ENCODE assay signal across 8 mouse cellular contexts in genomic region chr3:35931896-35932727, GRCm38 (mm10). TPM values are rescaled to one million over a fixed set of nuclear protein-coding genes. Genes with fewer than 3 reads are reported as not detected.
DNase-seq lines count a peak whose midpoint lies in the region; ATAC-seq and TF ChIP-seq lines count a peak whose summit lies in the region.

No protein-coding gene starts in this region.

- TF ChIP-seq CTCF in heart, adult 2 months (IDR thresholded peaks at IDR 0.05) = no peak
- no peak for TF ChIP-seq CTCF in spleen, adult 2 months (IDR thresholded peaks at IDR 0.05; ENCODE audit: extremely low read depth, insufficient read depth, insufficient read length, insufficient replicate concordance)

- peak overlapping the region; percentile 89 for H3K27ac ChIP-seq in embryonic facial prominence, embryonic 11.5 days (replicated peaks; ENCODE audit: low read depth, low read length)
- peak overlapping the region; percentile 81 for H3K27ac ChIP-seq in heart, adult 2 months
- peak overlapping the region; percentile 95 for H3K27ac ChIP-seq in limb, embryonic 15.5 days
- peak overlapping the region; percentile 93 for H3K27ac ChIP-seq in midbrain, embryonic 14.5 days (replicated peaks; ENCODE audit: low read depth, low read length)
- peak overlapping the region; percentile 94 for H3K27ac ChIP-seq in spleen, adult 2 months (ENCODE audit: insufficient read depth, low read length)

- H3K9ac ChIP-seq in embryonic facial prominence, embryonic 11.5 days (replicated peaks; ENCODE audit: low read length) = peak overlapping the region; percentile 99
- peak overlapping the region; percentile 92 for H3K9ac ChIP-seq in heart, adult 2 months (ENCODE audit: low read depth, low read length)
- peak overlapping the region; percentile 99 for H3K9ac ChIP-seq in limb, embryonic 15.5 days
- peak overlapping the region; percentile 97 for H3K9ac ChIP-seq in midbrain, embryonic 14.5 days (replicated peaks; ENCODE audit: low read length)

- H3K79me2 ChIP-seq in heart, adult 2 months (replicated peaks; ENCODE audit: control insufficient read depth, insufficient read depth, low read length) = peaks cover 4% of the 10 kb centered on the region

- no peak for TF ChIP-seq EP300 in heart, adult 2 months (IDR thresholded peaks at IDR 0.05; ENCODE audit: insufficient read depth, low read depth, low read length)

- peak overlapping the region; percentile 95 for H3K4me3 ChIP-seq in embryonic facial prominence, embryonic 11.5 days (ENCODE audit: low read depth, low read length)
- H3K4me3 ChIP-seq in heart, adult 2 months = peak overlapping the region; percentile 82
- H3K4me3 ChIP-seq in limb, embryonic 15.5 days = peak overlapping the region; percentile 90
- H3K4me3 ChIP-seq in midbrain, embryonic 14.5 days (replicated peaks; ENCODE audit: low read depth, low read length) = peak overlapping the region; percentile 87
- peak overlapping the region; percentile 81 for H3K4me3 ChIP-seq in spleen, adult 2 months (ENCODE audit: extremely low read depth, insufficient read depth, insufficient read length)

- H3K4me2 ChIP-seq in embryonic facial prominence, embryonic 11.5 days (ENCODE audit: low read depth, low read length) = peak overlapping the region; percentile 47
- H3K4me2 ChIP-seq in limb, embryonic 15.5 days = peak overlapping the region; percentile 81
- peak overlapping the region; percentile 79 for H3K4me2 ChIP-seq in midbrain, embryonic 14.5 days (ENCODE audit: low read length)

- no peaks in the 10 kb centered on the region for H3K36me3 ChIP-seq in embryonic facial prominence, embryonic 11.5 days (replicated peaks; ENCODE audit: control insufficient read depth, insufficient read depth, low read depth, low read length)
- 0 out of 2 replicates have a peak, but pooled peaks cover 7% of the 10 kb centered on the region for H3K36me3 ChIP-seq in heart, adult 2 months (ENCODE audit: control insufficient read depth, insufficient read depth, low read length)
- 0 out of 2 replicates have a peak, but pooled peaks cover 3% of the 10 kb centered on the region for H3K36me3 ChIP-seq in limb, embryonic 15.5 days
- 0 out of 2 replicates have a peak, but pooled peaks cover 4% of the 10 kb centered on the region for H3K36me3 ChIP-seq in midbrain, embryonic 14.5 days (ENCODE audit: control insufficient read depth, insufficient read depth, low read length)
- H3K36me3 ChIP-seq in spleen, adult 2 months (ENCODE audit: control insufficient read depth, insufficient read depth, low read length) = no peaks in the 10 kb centered on the region; the same call in 1 of the 2 replicates

- WGBS in embryonic facial prominence, embryonic 11.5 days = under 1% methylated on average over 41 of the region's 65 CpGs
- WGBS in heart, adult 2 months = 1% methylated on average over 64 of the region's 65 CpGs
- under 1% methylated on average over 65 of the region's 65 CpGs for WGBS in limb, embryonic 15.5 days
- WGBS in midbrain, embryonic 14.5 days = 1% methylated on average over 59 of the region's 65 CpGs
- under 1% methylated on average over 57 of the region's 65 CpGs for WGBS in spleen, adult 2 months

- intact Hi-C loops in heart, adult 2 months (cut with DNase I) = loop anchor here (2.0 to 10.0 kb wide), 3 partner anchors 70 to 543 kb away; partner anchors contain the start of genes 1810062G17Rik, Anxa5, Atp11b and Mccc1

- H3K4me1 ChIP-seq in embryonic facial prominence, embryonic 11.5 days (ENCODE audit: control insufficient read depth, insufficient read depth, low read length) = no peaks in the 10 kb centered on the region
- peaks cover 10% of the 10 kb centered on the region for H3K4me1 ChIP-seq in heart, adult 2 months (ENCODE audit: control insufficient read depth, insufficient read depth, low read length)
- peaks cover 21% of the 10 kb centered on the region for H3K4me1 ChIP-seq in limb, embryonic 15.5 days
- H3K4me1 ChIP-seq in midbrain, embryonic 14.5 days (ENCODE audit: control insufficient read depth, insufficient read depth, low read length) = peaks cover 20% of the 10 kb centered on the region
- peaks cover 6% of the 10 kb centered on the region; the same call in 1 of the 2 replicates for H3K4me1 ChIP-seq in spleen, adult 2 months (ENCODE audit: control insufficient read depth, insufficient read depth, insufficient read length)

- no peak for TF ChIP-seq POLR2A in heart, adult 2 months (IDR thresholded peaks at IDR 0.05; ENCODE audit: insufficient read depth, low read depth, low read length)
- TF ChIP-seq POLR2A in spleen, adult 2 months (IDR thresholded peaks at IDR 0.05; ENCODE audit: low read depth, low read length) = no peak

- no peaks in the 10 kb centered on the region for H3K9me3 ChIP-seq in embryonic facial prominence, embryonic 11.5 days (replicated peaks; ENCODE audit: control insufficient read depth, low read length)
- H3K9me3 ChIP-seq in limb, embryonic 15.5 days = no peaks in the 10 kb centered on the region
- H3K9me3 ChIP-seq in midbrain, embryonic 14.5 days (ENCODE audit: control insufficient read depth, low read length) = no peaks in the 10 kb centered on the region

- ATAC-seq in cerebellum, adult (ENCODE audit: insufficient number of reproducible peaks, low FRiP score, low TSS enrichment) = peak; percentile 75
- peak; percentile 72 for ATAC-seq in embryonic facial prominence, embryonic 11.5 days (replicated peaks; ENCODE audit: insufficient number of reproducible peaks, low FRiP score, low TSS enrichment, low read depth)
- peak; percentile 50 for ATAC-seq in limb, embryonic 15.5 days (ENCODE audit: insufficient number of reproducible peaks, low FRiP score, low TSS enrichment, low read depth)
- ATAC-seq in midbrain, embryonic 14.5 days (ENCODE audit: low FRiP score, low TSS enrichment) = peak; percentile 75

- DNase-seq in cerebellum, adult 11 months = no peak
- peak; percentile 63 for DNase-seq in embryonic facial prominence, embryonic 11.5 days (ENCODE audit: low spot score)
- DNase-seq in heart, adult 2 months = peak; percentile 73 to 74
- DNase-seq in kidney, adult 18-20 months = peak; percentile 65
- DNase-seq in midbrain, embryonic 14.5 days = peak; percentile 75
- DNase-seq in spleen, adult 2 months (ENCODE audit: low read depth in 1 of 2, low spot score in 2 of 2) = peak in 1 of 2 experiments; percentile 55

- H3K27me3 ChIP-seq in embryonic facial prominence, embryonic 11.5 days (ENCODE audit: control insufficient read depth, insufficient read depth, low read length) = no peaks in the 10 kb centered on the region
- H3K27me3 ChIP-seq in heart, adult 2 months (ENCODE audit: control insufficient read depth, insufficient read depth, low read length) = no peaks in the 10 kb centered on the region
- H3K27me3 ChIP-seq in limb, embryonic 15.5 days = no peaks in the 10 kb centered on the region
- no peaks in the 10 kb centered on the region for H3K27me3 ChIP-seq in midbrain, embryonic 14.5 days (ENCODE audit: control insufficient read depth, insufficient read depth, low read length)
- H3K27me3 ChIP-seq in spleen, adult 2 months (ENCODE audit: control insufficient read depth, insufficient read depth, low read length) = no peaks in the 10 kb centered on the region

RNA-seq across cellular contexts. Expression of gene Dcun1d1, which starts 5.1 kb away (rescaled TPM):
- 112 and 119 TPM in 2 replicates for polyA plus RNA-seq in embryonic facial prominence, embryonic 11.5 days (2014; fragmentation: Nextera tagmentation; extraction: Ambion mirVana)
- 10 to 100 TPM; 60.7 to 63.0 TPM for total RNA-seq in heart, adult 2 months (2021)
- polyA plus RNA-seq in heart, adult 2 months (2012; rRNA removed) = 7.7 and 17.0 TPM in 2 replicates
- 103 and 104 TPM in 2 replicates for polyA plus RNA-seq in limb, embryonic 15.5 days (2015; fragmentation: Nextera tagmentation; extraction: Ambion mirVana)
- 105 and 107 TPM in 2 replicates for polyA plus RNA-seq in midbrain, embryonic 14.5 days (2014; fragmentation: Nextera tagmentation; extraction: Ambion mirVana)
- 3.6 and 7.4 TPM in 2 replicates for polyA plus RNA-seq in spleen, adult 2 months (2012; rRNA removed)
